In the genomic region with DNA sequence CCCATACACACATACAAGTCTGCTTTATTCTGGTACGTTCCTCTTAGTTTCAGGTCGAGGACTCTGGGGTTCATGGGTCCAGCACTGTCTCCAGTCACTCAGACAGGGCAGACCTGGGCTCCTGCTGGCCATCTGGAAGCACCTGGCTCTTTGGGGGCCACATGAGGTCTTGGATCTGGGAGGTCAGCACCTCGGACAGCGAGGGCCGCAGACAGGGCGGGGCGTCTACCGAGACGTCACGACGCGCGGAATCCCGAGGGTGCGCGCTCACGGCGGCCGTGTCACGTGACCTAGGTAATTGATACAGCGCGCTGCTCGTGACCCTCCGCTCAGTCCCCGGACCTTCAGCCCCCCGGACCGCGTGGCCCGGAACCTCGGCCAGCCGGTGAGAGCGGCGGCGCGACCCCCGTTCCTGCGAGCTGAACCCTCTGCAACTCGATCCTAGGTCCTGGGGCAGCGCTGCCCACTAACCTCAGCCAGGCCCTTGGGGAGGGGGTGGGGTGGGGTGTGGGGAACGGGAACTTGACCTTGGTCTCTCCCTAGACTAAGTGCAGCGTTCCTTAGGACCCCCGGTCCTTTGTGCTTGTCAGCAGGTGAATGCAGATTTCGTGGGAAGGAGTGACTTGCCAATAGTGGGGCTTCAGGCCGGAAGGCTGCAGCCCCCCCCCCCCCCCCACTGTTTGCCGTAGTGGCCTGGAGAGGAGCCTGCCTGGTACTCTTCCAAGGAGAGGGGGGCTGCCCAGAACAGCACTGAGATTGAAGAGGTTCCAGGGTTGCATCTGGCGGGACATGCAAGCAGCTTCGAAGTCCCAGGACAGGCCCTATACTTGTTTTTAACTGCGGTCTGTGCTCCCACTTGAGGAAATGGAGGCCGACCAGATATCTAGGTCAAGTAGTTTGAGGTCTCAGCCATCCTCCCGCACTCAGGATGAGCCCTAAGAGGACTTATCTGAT, we compare ENCODE assay signal across 8 mouse cellular contexts. TPM values are rescaled to one million over a fixed set of nuclear protein-coding genes. Genes with fewer than 3 reads are reported as not detected.
A peak's percentile ranks its signal among the peaks of the same experiment; 100 is the strongest.
DNase-seq lines count a peak whose midpoint lies in the region; ATAC-seq lines count a peak whose summit lies in the region.

TSS of gene Ogdhl (plus strand) at position 288 of the 954 bp plus-strand sequence.

- H3K27ac ChIP-seq in forebrain, embryonic 10.5 days = peak within 1 kb of the TSS; percentile 91
- H3K27ac ChIP-seq in heart, embryonic 14.5 days (replicated peaks in 1 of 2; ENCODE audit: control insufficient read depth in 1 of 2, insufficient read depth in 1 of 2, low read depth in 2 of 2, low read length in 2 of 2) = no peak within 1 kb of the TSS
- H3K27ac ChIP-seq in liver, embryonic 11.5 days (ENCODE audit: low read depth, low read length) = no peak within 1 kb of the TSS

- peaks cover 20% of the 10 kb centered on the region for H3K4me1 ChIP-seq in forebrain, embryonic 10.5 days
- H3K4me1 ChIP-seq in heart, embryonic 14.5 days (ENCODE audit: control insufficient read depth in 2 of 2, insufficient read depth in 2 of 2, low read length in 2 of 2) = peaks cover 0 to 3% of the 10 kb centered on the region in 2 experiments; a peak in 2 of 4 replicates
- no peaks in the 10 kb centered on the region for H3K4me1 ChIP-seq in liver, embryonic 11.5 days (replicated peaks; ENCODE audit: control insufficient read depth, insufficient read depth, low read length)

- peak; percentile 79 for ATAC-seq in heart, embryonic 14.5 days (ENCODE audit: insufficient number of reproducible peaks, insufficient read depth, low FRiP score, low read depth)
- ATAC-seq in liver, embryonic 11.5 days (replicated peaks; ENCODE audit: low FRiP score) = peak; percentile 63

- peak within 1 kb of the TSS; percentile 80 for H3K9ac ChIP-seq in heart, embryonic 14.5 days (ENCODE audit: low read length)
- peak within 1 kb of the TSS; percentile 58 for H3K9ac ChIP-seq in liver, embryonic 11.5 days (ENCODE audit: low read depth, low read length)

- H3K9me3 ChIP-seq in forebrain, embryonic 10.5 days = no peaks in the 10 kb centered on the region
- no peaks in the 10 kb centered on the region for H3K9me3 ChIP-seq in heart, embryonic 14.5 days (ENCODE audit: control insufficient read depth, low read length)
- H3K9me3 ChIP-seq in liver, embryonic 11.5 days (ENCODE audit: control insufficient read depth, low read length) = no peaks in the 10 kb centered on the region

- H3K27me3 ChIP-seq in forebrain, embryonic 10.5 days (ENCODE audit: poor library complexity, severe bottlenecking) = no peaks in the 10 kb centered on the region
- no peaks in the 10 kb centered on the region for H3K27me3 ChIP-seq in heart, embryonic 14.5 days (ENCODE audit: control insufficient read depth, insufficient read depth, low read length)
- H3K27me3 ChIP-seq in liver, embryonic 11.5 days (replicated peaks; ENCODE audit: control insufficient read depth, insufficient read depth, low read length) = no peaks in the 10 kb centered on the region; the same call in 1 of the 2 replicates

- H3K36me3 ChIP-seq in forebrain, embryonic 10.5 days (replicated peaks) = peaks cover 4% of the 10 kb centered on the region
- no peaks in the 10 kb centered on the region for H3K36me3 ChIP-seq in heart, embryonic 14.5 days (ENCODE audit: control insufficient read depth, insufficient read depth, low read length)
- H3K36me3 ChIP-seq in liver, embryonic 11.5 days (ENCODE audit: control insufficient read depth, insufficient read depth, low read length) = no peaks in the 10 kb centered on the region

- peak within 1 kb of the TSS; percentile 76 for H3K4me3 ChIP-seq in forebrain, embryonic 10.5 days
- peak within 1 kb of the TSS; percentile 75 to 98 for H3K4me3 ChIP-seq in heart, embryonic 14.5 days (ENCODE audit: control insufficient read depth in 1 of 2, insufficient read depth in 1 of 2, low read depth in 1 of 2, low read length in 2 of 2)
- peak within 1 kb of the TSS; percentile 65 for H3K4me3 ChIP-seq in liver, embryonic 11.5 days (ENCODE audit: low read depth, low read length)

- peak within 1 kb of the TSS; percentile 79 for H3K4me2 ChIP-seq in heart, embryonic 14.5 days (ENCODE audit: low read length)
- peak within 1 kb of the TSS; percentile 82 for H3K4me2 ChIP-seq in liver, embryonic 11.5 days

- 4% methylated on average over 50 of the region's 50 CpGs for WGBS in forebrain, embryonic 10.5 days
- 2% methylated on average over 50 of the region's 50 CpGs for WGBS in heart, embryonic 14.5 days
- 3% methylated on average over 49 of the region's 50 CpGs for WGBS in liver, embryonic 11.5 days

- DNase-seq in ES-CJ7 (ENCODE audit: low read depth, low spot score) = peak; percentile 93
- peak; percentile 58 for DNase-seq in c-Kit-positive CD71-positive TER-119-negative erythroid progenitor cells, embryonic 14.5 days (ENCODE audit: low read depth)
- DNase-seq in forebrain, embryonic 10.5 days (ENCODE audit: extremely low spot score, low spot score) = peak; percentile 84
- DNase-seq in kidney, postnatal 10 days = peak; percentile 90
- peak; percentile 80 for DNase-seq in liver, embryonic 11.5 days (ENCODE audit: low spot score)
- peak; percentile 7 to 39 for DNase-seq in natural killer cell, adult 2 months (ENCODE audit: low spot score in 2 of 2)
- peak; percentile 33 for DNase-seq in telencephalon, adult 2 months (ENCODE audit: low read depth, low spot score)

RNA-seq across cellular contexts. Expression of gene Ogdhl, which starts in this region (rescaled TPM):
- polyA plus RNA-seq in forebrain, embryonic 10.5 days (2016; fragmentation: Nextera tagmentation; extraction: Ambion mirVana) = 18.3 and 18.4 TPM in 2 replicates
- polyA plus RNA-seq in heart, embryonic 14.5 days (2014; fragmentation: Nextera tagmentation; extraction: Ambion mirVana) = 12.5 and 13.1 TPM in 2 replicates
- 6.1 and 7.2 TPM in 2 replicates for polyA plus RNA-seq in liver, embryonic 11.5 days (2014; fragmentation: Nextera tagmentation; extraction: Ambion mirVana)

Comparison
In these comparisons a context has a peak if more than half of its experiments do, and no peak if none do; other contexts are left out.
1. DNase-seq: peak in every context shown above with its lines; median percentile 93 in ES-CJ7; 90 in kidney, postnatal 10 days; 84 in forebrain, embryonic 10.5 days; 80 in liver, embryonic 11.5 days; 58 in c-Kit-positive CD71-positive TER-119-negative erythroid progenitor cells, embryonic 14.5 days; 33 in telencephalon, adult 2 months; 23 in natural killer cell, adult 2 months.